Mouse (Mus musculus) E14TG2a.4 (cell line): ENCODE results near the gene Unc5c.

ENCODE experiments used
- CTCF ChIP-seq: conservative IDR thresholded peaks from 2 replicates; pipeline ENCODE4 v1.5.1; 2014; ENCODE audit warnings: low read length
- POU5F1 ChIP-seq: IDR thresholded peaks from 2 replicates; pipeline ENCODE4 v1.6.1; 2014; ENCODE audit warnings: low read length, borderline replicate concordance

- TF ChIP-seq CTCF (no peak), POU5F1 (no peak)
Observed at GRCm38 (mm10) chr3:141557072-141557471, 92.1 kb downstream of the Unc5c start.
